Mouse (Mus musculus) megakaryocyte, embryonic 14.5 days (primary cell): ENCODE measurements around the gene Ell. TPM values are rescaled to one million over a fixed set of nuclear protein-coding genes. Genes with fewer than 3 reads are reported as not detected.
"Not testable (repeated sequence)": the region's sequence is repeated elsewhere in the genome, so short reads cannot be mapped to it uniquely, and the experiment has no call there.

Experiments used
- H3K27me3 ChIP-seq: replicated peaks from 2 replicates; pipeline ENCODE3; 2012; ENCODE audit warnings: inconsistent platforms
- H3K36me3 ChIP-seq: replicated peaks from 2 replicates; pipeline ENCODE3; 2012; ENCODE audit warnings: low read length, inconsistent platforms, mixed read lengths
- H3K4me1 ChIP-seq: 2 replicates; pipeline ENCODE4 v1.6.1; 2012; ENCODE audit warnings: inconsistent platforms
- H3K4me3 ChIP-seq: replicated peaks from 2 replicates; pipeline ENCODE3; 2012; ENCODE audit warnings: moderate library complexity, mild to moderate bottlenecking, inconsistent platforms
- H3K9me3 ChIP-seq: 2 replicates; pipeline ENCODE4 v1.6.1; 2012; ENCODE audit warnings: inconsistent platforms
- FLI1 ChIP-seq: IDR thresholded peaks from 2 replicates; pipeline ENCODE4 v1.6.1; 2012; ENCODE audit warnings: low read length, inconsistent platforms, mixed read lengths
- GATA1 ChIP-seq: IDR thresholded peaks from 3 replicates; pipeline ENCODE4 v1.6.1; 2012; ENCODE audit warnings: mixed read lengths, low read length, inconsistent platforms, borderline replicate concordance
- polyA plus RNA-seq: library from polyadenylated mRNA; stranded (reverse); fragments of >175 nt; gene quantifications from 2 replicates; pipeline ENCODE4 v1.2.3, GENCODE M21; 2012; ENCODE audit warnings: low replicate concordance; ENCODE audit not compliant: insufficient read depth

The Ell gene
- polyA plus RNA-seq, 1 experiment: 58.8 TPM

DNA sequence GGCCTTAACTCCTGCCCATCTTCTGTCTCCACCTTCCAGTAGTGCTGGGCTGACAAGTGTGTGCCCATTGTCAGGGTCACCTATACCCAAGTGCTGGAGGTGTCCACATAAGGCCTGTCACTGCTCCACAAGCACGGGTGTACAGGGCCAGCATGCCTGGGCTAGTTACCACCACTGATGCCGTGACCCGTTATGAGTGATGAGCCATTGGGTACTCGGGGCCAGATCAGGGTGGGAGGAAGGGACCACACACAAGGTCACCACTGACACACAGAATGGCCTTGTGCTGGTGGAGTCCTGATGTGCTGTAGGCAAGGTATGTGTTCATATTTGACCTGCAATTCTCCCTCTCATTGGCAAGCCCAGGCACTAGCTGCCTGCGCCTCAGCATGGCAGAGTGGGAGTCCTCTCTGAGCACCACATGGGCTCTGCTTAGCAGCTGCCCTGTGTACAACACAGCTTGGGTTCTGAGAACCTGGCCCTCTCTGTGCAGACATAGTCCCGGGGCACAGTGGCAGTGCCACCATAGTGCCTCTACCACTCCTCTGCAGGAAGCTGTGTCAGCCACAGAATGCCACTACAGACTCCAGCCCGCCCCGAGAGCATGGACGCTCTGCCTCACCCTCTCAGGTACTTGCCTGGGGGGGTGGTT lies 45.5 kb downstream of the Ell start:
- Histone ChIP-seq H3K4me3 (peak overlapping the region; percentile 50), H3K9me3 (no peaks in the 10 kb centered on the region), H3K27me3 (no peaks in the 10 kb centered on the region), H3K4me1 (peaks cover 57% of the 10 kb centered on the region), H3K36me3 (peaks cover 99% of the 10 kb centered on the region)
- TF ChIP-seq FLI1: no peak
- TF ChIP-seq GATA1: no peak

DNA sequence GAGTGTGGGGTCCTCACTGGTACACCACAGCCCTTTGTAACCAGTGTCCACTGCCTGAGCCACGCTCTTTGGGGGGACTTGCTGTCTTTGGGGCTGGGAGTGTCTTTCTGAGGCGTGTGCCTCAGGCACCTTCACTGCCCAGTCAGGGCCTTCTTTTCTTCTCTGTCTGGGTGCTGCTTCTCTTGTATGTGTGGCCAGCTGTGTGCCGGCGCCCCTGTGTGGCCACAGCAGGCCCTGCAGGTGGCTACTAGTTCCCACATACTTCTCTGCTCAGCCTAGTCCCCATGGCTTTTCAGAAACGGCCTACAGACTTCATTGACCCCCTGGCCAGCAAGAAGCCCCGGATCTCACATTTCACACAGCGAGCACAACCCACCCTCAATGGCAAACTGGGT lies 46.0 kb downstream of the Ell start:
- Histone ChIP-seq H3K4me1 (peaks cover 60% of the 10 kb centered on the region), H3K27me3 (no peaks in the 10 kb centered on the region), H3K9me3 (no peaks in the 10 kb centered on the region), H3K4me3 (peak overlapping the region; percentile 39), H3K36me3 (peaks cover 99% of the 10 kb centered on the region)
- TF ChIP-seq FLI1 (no peak), GATA1 (no peak)

DNA sequence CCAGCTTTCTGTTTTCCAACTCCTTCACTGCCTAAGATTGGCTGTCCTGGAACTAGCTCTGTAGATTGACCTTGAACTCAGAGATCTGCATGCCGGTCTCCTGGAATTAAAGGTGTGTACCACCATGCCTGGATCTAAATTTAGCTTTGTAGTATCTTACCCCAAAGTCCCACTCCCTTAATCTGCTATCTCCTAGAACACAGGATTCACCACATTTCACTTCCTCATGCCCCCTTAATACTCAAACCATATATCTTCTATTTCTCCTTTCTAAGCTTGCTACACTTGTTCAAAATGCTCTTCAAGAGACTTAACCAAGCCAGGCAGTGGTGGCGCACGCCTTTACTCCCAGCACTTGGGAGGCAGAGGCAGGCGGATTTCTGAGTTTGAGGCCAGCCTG lies 48.7 kb downstream of the Ell start:
- Histone ChIP-seq H3K36me3 (peaks cover 99% of the 10 kb centered on the region), H3K4me1 (peaks cover 63% of the 10 kb centered on the region)
- not testable (repeated sequence) for H3K4me3 ChIP-seq, H3K27me3 ChIP-seq, H3K9me3 ChIP-seq

DNA sequence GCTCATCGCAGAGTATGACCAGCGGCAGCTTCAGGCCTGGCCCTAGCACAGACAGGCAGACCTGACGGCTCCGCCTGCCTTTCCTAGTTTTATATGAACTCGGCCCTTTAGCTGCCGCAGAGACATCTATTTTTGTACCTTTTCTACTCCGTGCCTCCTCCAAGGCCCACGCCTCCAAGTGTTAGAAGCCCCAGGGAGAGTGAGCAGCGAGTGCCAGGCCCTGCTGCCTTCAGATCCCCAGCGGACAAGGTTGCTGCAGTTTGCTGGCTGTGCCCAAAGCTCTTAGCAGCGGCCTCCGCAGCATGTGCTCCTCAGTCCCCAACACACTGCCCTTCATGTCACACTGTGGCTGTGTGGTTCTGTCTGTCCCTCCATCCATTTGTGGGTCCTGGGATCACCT lies 52.3 kb downstream of the Ell start:
- Histone ChIP-seq H3K27me3 (no peaks in the 10 kb centered on the region), H3K4me1 (peaks cover 69% of the 10 kb centered on the region), H3K36me3 (peaks cover 84% of the 10 kb centered on the region), H3K9me3 (no peaks in the 10 kb centered on the region), H3K4me3 (peak overlapping the region; percentile 14)
- TF ChIP-seq GATA1 (no peak), FLI1 (no peak)

DNA sequence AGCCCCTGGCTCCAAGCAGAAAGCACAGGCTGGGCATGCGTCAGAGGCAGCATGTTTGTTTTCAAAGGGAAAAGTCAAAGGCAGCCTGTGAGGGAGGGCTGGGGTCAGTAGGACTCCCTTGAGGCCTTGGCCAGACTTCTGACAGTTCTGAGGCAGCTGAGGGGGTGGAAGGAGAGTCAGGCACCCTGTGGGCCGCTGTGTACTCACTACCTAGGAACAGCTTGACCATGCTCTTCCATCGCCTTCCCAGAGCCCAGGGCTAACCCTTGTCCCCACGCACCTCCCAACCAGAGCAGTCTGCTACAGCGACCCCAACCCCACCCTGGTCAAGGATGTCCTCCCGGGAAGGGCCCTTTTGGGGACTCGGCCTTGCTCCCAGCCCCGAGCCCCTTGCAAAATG lies 53.9 kb downstream of the Ell start:
- Histone ChIP-seq H3K4me3 (peak overlapping the region; percentile 95), H3K4me1 (peaks cover 71% of the 10 kb centered on the region), H3K36me3 (peaks cover 84% of the 10 kb centered on the region), H3K27me3 (no peaks in the 10 kb centered on the region), H3K9me3 (no peaks in the 10 kb centered on the region)
- no peak for TF ChIP-seq GATA1
- no peak for TF ChIP-seq FLI1

DNA sequence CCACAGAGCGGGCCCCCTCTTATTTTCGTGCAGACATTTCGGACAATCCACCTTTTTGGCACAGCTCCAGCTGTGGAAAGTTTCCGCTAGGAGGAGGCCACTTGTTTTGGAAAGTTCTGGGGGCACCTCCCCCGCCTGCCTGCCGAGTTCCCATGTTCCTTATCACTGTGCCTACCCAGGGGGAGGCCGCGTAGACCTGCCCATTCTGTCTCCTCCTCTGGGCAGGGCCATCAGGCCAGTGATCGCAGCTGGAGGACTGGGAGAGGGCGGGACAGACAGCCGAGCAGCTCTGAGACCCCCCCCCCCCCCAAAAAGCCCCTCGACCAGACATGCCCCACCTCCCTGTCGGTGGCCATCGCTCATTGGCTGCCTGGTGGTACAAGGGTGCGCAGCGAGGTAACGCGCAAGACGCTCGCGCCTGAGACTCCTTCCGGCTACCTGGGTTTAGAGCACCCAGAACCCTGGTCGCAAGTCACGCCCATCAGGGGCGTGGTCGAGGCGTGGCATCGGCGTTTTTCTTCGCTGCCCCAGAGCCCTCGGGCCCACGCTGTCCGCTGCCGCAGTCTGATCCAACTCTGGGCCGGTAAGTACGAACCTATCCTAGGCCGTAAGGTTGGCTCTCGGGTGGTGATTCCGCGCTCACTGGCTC lies 54.8 kb downstream of the Ell start, which contains the start of gene Isyna1:
Gene Isyna1, plus strand, starts transcription at position 413 of the 649 bp plus-strand sequence.
- TF ChIP-seq FLI1: no peak
- no peak for TF ChIP-seq GATA1
- H3K36me3 ChIP-seq: peaks cover 84% of the 10 kb centered on the region
- H3K9me3 ChIP-seq: no peaks in the 10 kb centered on the region
- H3K4me3 ChIP-seq: peak within 1 kb of the TSS; percentile 95
- H3K4me1 ChIP-seq: peaks cover 70% of the 10 kb centered on the region
- H3K27me3 ChIP-seq: no peaks in the 10 kb centered on the region

DNA sequence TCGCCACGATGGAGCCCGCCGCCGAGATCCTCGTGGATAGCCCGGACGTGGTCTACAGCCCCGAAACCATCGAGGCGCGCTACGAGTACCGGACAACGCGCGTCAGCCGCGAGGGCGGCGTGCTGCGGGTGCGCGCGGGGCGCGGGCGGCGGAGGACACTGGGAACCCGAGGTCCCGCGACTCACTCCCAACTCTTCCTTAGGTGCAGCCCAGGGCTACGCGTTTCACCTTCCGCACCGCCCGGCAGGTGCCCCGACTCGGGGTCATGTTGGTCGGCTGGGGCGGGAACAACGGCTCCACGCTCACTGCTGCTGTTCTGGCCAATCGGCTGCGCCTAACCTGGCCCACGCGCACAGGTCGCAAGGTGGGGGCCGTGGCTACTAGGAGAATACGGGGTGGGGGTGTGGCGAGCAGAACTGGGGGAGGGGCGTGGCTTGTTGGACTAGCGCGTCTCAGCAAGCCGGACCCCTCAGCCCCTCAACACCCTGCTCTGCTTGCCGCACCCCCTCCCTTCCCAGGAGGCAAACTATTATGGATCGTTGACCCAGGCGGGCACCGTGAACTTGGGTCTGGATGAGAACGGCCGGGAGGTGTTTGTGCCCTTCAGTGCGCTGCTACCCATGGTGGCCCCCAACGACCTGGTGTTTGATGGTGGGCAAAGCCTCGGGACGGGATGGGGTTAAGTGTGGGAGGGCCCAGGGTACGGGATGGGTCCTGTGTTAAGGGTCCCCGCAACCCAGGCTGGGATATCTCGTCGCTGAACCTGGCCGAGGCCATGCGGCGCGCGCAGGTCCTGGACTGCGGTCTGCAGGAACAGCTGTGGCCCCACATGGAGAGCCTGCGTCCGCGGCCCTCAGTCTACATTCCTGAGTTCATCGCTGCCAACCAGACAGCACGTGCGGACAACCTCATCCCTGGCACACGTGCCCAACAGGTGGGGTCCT lies 55.6 kb downstream of the Ell start:
- no peak for TF ChIP-seq FLI1
- TF ChIP-seq GATA1: no peak
- Histone ChIP-seq H3K27me3 (no peaks in the 10 kb centered on the region), H3K4me1 (peaks cover 70% of the 10 kb centered on the region), H3K4me3 (peak overlapping the region; percentile 95), H3K9me3 (no peaks in the 10 kb centered on the region), H3K36me3 (peaks cover 85% of the 10 kb centered on the region)

DNA sequence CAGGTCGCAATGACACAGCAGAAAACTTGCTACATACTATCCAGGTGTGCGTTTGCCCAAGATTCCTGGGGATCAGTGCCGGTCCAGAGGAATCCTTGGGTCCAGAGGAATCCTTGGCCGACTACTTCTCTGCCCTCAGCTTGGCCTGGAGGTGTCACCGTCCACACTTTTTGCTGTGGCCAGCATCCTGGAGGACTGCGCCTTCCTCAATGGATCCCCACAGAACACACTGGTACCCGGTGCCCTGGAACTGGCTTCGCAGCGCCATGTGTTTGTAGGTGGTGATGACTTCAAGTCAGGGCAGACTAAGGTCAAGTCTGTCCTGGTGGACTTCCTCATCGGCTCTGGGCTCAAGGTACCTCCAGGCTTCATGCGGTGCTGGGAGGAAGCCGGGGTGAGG lies 56.6 kb downstream of the Ell start:
- TF ChIP-seq FLI1: no peak
- no peak for TF ChIP-seq GATA1
- peaks cover 86% of the 10 kb centered on the region for H3K36me3 ChIP-seq
- H3K4me3 ChIP-seq: peak overlapping the region; percentile 15
- H3K9me3 ChIP-seq: no peaks in the 10 kb centered on the region
- peaks cover 72% of the 10 kb centered on the region for H3K4me1 ChIP-seq
- no peaks in the 10 kb centered on the region for H3K27me3 ChIP-seq

DNA sequence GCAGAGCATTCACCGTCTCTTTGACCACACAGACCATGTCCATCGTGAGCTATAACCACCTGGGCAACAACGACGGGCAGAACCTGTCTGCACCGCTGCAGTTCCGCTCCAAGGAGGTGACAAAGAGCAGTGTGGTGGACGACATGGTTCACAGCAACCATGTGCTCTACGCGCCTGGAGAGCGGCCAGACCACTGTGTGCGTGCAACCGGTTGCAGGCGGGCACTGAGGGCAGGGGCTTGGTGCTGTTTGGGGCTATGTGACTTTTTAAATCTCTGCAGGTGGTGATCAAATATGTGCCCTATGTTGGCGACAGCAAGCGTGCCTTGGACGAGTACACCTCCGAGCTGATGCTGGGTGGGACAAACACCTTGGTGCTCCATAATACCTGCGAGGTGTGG lies 57.0 kb downstream of the Ell start:
- Histone ChIP-seq H3K27me3 (no peaks in the 10 kb centered on the region), H3K4me3 (peak overlapping the region; percentile 15), H3K36me3 (peaks cover 85% of the 10 kb centered on the region), H3K4me1 (peaks cover 75% of the 10 kb centered on the region), H3K9me3 (no peaks in the 10 kb centered on the region)
- TF ChIP-seq GATA1: no peak

DNA sequence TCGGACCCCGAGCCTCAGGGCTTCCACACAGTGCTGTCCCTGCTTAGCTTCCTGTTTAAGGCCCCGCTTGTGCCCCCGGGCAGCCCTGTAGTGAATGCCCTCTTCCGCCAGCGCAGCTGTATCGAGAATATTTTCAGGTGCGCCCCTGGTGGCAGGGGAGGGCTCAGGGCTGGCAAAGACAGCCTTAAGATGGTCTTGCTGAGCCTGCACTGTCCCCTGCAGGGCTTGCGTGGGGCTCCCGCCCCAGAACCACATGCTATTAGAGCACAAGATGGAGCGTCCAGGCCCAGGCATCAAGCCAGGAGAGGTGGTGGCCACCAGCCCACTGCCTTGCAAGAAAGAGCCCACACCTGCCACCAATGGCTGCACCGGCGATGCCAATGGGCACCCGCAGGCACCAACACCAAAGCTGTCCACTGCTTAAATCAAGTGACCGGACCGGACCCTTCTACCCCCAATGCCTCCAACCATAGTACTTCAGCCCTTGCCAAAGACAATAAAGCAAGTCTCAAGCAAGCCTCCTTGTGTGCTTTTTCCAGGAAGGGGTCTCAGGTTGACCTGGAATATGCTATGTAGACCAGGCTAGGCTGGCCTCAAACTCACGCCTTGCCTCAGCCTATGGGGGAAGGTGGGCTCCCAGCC lies 57.6 kb downstream of the Ell start:
- H3K4me1 ChIP-seq: peaks cover 75% of the 10 kb centered on the region
- no peaks in the 10 kb centered on the region for H3K27me3 ChIP-seq
- 0 out of 2 replicates have a peak, but pooled peaks cover under 1% of the 10 kb centered on the region for H3K9me3 ChIP-seq
- TF ChIP-seq GATA1 (no peak), FLI1 (no peak)
- H3K36me3 ChIP-seq: peaks cover 85% of the 10 kb centered on the region
- no peak overlapping the region for H3K4me3 ChIP-seq
